Mouse (Mus musculus) heart, adult 9 months (tissue): ENCODE data around the gene D430041D05Rik.

Experiments
- DNase-seq, 2 experiments: peaks; one replicate each; pipeline ENCODE4 v3.0.0; 2022; ENCODE audit warnings: low spot score in 2 of 2

D430041D05Rik gene

GRCm38 (mm10) chr2:104260920-104261740 lies 149.7 kb downstream of the D430041D05Rik start:
- DNase-seq: peak in 1 of 2 experiments; percentile 7

- no peak for DNase-seq
These were observed 154.2 kb downstream of the D430041D05Rik start for GRCm38 (mm10) chr2:104256585-104256984.

GRCm38 (mm10) chr2:104254944-104255343 lies 155.9 kb downstream of the D430041D05Rik start:
- no peak for DNase-seq

GRCm38 (mm10) chr2:104253341-104253740 lies 157.5 kb downstream of the D430041D05Rik start:
- no peak for DNase-seq

GRCm38 (mm10) chr2:104251647-104252046 lies 159.2 kb downstream of the D430041D05Rik start:
- DNase-seq: no peak

GRCm38 (mm10) chr2:104249856-104250255 lies 161.0 kb downstream of the D430041D05Rik start:
- no peak for DNase-seq

- DNase-seq: no peak
These were observed 164.0 kb downstream of the D430041D05Rik start for GRCm38 (mm10) chr2:104246851-104247250.

GRCm38 (mm10) chr2:104242055-104242454 lies 168.8 kb downstream of the D430041D05Rik start:
- DNase-seq: no peak

- no peak for DNase-seq
These were observed 173.7 kb downstream of the D430041D05Rik start for GRCm38 (mm10) chr2:104237141-104237540.

GRCm38 (mm10) chr2:104230444-104230843 lies 180.4 kb downstream of the D430041D05Rik start:
- DNase-seq: no peak

GRCm38 (mm10) chr2:104226057-104226456 lies 184.8 kb downstream of the D430041D05Rik start:
- DNase-seq: no peak

- no peak for DNase-seq
These were observed 191.0 kb downstream of the D430041D05Rik start for GRCm38 (mm10) chr2:104219733-104220391.

- DNase-seq: no peak
These were observed 192.2 kb downstream of the D430041D05Rik start for GRCm38 (mm10) chr2:104218588-104219065.

GRCm38 (mm10) chr2:104218114-104218513 lies 192.7 kb downstream of the D430041D05Rik start:
- no peak for DNase-seq

- DNase-seq: no peak
These were observed 201.4 kb downstream of the D430041D05Rik start for GRCm38 (mm10) chr2:104209408-104209807.

- DNase-seq: no peak
These were observed 202.4 kb downstream of the D430041D05Rik start for GRCm38 (mm10) chr2:104208415-104208814.

- no peak for DNase-seq
These were observed 202.9 kb downstream of the D430041D05Rik start for GRCm38 (mm10) chr2:104207948-104208347.

- no peak for DNase-seq
These were observed 205.2 kb downstream of the D430041D05Rik start for GRCm38 (mm10) chr2:104205623-104206022.

GRCm38 (mm10) chr2:104200211-104200610 lies 210.6 kb downstream of the D430041D05Rik start:
- no peak for DNase-seq

GRCm38 (mm10) chr2:104198186-104198585 lies 212.6 kb downstream of the D430041D05Rik start:
- no peak for DNase-seq

- no peak for DNase-seq
These were observed 213.5 kb downstream of the D430041D05Rik start for GRCm38 (mm10) chr2:104197281-104197680.

GRCm38 (mm10) chr2:104192401-104193141 lies 218.2 kb downstream of the D430041D05Rik start:
- DNase-seq: no peak
